Mouse (Mus musculus): ENCODE data around the gene Tex33.

Tex33 gene

GRCm38 (mm10) chr15:78395478-78395962 lies at the start of gene Tex33:
TSS of gene Tex33 (minus strand) at chr15:78395912.
- DNase-seq (ENCODE audit: low spot score): no peak

DNA sequence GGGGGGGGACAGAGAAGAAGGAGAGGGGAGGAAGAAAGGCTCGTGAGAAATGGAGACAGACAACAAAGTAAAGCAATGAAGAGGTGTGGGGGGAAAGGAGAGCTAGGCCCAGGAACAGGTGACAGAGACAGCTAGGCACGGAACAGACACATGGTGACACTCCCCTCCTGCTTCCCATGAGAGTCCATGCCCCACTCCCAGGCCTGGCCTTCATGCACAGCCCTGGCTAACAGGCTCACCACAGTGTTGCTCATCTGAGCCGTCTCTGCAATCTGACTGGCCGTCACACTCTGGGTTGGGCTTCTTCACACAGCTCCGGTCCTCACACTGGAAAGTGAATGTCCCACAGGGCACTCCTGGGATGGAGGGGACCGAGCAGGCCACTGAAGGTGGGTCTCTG lies 48.1 kb upstream of the Tex33 start:
- DNase-seq (ENCODE audit: low spot score): no peak

DNA sequence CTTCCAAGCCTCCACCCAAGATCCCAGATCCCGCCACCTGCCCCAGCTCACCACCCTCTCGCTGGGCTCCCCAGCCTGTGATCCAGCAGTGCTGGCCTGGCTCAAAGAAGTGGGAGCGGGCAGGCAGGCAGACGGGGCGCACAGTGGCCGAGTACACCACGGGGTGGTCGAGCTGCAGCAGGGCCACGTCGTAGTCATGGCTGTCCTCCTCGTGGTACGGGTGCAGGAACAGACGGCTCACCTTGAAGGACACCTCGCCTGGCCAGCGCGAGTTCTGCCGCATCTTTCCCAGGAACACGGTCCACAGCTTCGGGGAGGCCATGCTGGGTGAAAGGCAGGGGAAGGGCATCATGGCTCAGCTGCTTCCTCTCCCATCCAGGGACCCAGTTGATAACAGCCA lies 46.5 kb upstream of the Tex33 start:
- DNase-seq (ENCODE audit: low spot score): no peak

DNA sequence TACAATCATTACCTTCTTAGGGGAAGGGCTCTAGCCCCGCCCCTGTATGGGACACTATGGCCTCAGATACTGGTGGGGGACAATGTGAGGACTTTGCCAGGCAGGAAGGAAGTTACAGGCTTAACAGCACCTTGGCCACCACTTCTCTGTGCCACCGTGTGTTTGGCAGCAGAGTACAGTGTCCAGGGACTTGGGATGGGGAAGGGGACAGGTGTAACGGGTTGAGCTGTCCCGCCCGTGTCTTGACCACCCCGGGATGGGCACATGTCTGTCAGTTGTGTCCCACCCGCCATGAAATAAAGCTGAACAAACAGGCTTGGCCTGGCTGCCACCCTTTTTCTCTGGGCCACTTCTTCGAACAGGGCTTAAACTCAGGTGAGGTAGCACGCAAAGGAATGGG lies 43.3 kb upstream of the Tex33 start:
- no peak for DNase-seq (ENCODE audit: low spot score)

- no peak for DNase-seq (ENCODE audit: low spot score)
These were observed 42.8 kb upstream of the Tex33 start for GRCm38 (mm10) chr15:78438505-78438904.

DNA sequence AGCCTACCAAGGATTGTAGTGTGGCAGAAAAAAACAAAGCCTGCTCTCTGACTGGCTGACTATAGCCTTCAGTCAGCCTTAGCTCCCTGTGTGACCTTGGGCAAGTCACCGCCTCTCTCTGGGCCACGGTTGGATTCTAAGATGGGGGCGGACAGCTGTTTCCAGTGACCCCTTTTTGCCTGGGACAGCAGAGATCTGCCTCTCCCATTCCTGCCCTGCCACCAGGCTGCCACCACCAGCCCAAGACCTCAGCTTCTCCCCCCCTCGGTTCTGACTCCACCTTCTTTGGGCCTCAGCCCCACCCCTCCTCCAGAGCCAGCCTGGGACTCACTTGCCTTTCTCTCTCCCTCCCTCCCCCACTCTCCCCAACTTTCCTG lies 42.3 kb upstream of the Tex33 start:
- no peak for DNase-seq (ENCODE audit: low spot score)

DNA sequence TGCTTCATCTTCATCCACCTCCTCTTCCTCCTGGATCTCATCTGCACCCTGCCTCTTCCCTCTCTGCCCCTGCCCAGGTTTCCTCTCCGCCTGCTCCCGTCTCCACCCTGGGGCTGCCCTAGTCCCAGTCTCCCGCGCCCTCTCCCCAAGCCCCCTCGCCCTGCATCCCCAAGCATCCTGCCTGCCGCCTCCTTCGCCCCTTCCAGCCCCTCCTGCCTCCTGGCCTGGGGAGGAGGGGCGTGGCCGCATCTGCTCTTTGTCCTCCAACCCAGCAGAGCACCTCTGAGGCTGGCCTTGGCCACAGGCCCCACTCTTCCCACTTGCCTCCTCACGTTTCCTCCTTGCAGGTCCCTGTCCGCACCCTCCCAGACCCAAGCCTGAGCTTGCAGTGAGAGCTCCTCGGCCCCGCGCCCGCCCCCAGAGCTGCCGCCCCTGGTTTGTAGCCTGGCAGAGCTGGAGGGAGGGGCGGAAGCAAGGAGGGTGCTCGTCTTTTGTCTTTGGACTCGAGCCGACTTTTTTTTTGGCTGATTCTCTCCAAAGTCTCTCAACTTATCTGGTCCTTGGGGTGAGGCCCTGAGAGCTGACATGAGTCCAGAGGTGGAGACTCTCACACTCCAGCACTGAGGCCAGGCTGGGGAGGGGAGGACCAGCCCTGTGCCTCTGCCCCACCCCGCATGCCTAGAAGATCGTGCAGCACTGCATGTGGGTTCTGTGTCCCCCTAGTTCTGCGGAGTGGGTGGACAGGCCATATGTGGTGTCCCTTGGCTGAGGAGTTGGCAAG lies 41.7 kb upstream of the Tex33 start:
- peak; percentile 43 for DNase-seq (ENCODE audit: low spot score)

DNA sequence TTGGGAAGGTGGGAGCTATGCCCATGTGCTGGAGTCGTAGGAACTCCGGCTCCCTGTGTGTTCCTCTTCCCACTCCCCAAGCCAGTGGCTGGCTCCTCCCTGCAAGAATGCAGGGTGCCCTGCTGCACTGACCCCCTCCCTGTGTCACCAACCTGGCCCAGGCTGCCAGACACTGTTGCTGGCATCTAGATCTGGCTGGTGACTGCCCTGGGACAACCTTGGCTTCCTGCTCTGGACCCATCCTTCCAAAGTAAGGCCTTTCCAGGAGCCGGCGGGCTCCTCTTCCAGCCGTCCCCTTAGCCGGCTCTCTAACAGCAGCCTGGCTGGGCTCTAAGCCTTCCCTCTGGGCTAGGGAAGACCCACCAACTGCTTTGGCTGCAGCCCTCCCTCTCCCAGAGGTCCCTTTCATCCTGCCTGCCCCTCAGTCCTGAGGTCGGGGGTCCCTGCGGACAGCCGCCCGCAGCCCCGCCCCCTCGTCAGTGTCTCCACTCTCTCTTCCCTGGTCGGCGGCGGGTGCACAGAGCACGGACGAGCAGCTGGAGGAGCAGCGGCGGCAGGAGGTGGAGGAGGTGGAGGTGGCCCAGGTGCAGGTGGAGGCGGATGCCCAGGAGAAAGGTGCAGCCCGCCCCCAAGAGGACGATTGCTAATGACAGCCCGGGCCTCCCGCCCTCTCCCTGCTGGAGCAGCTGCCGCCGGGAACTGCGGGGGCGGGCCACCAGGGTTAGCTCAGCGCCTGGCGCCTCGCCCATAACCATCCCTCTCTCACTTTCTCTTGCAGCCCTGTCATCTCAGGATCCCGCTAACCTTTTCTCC lies 40.9 kb upstream of the Tex33 start:
- DNase-seq (ENCODE audit: low spot score): peak; percentile 79

DNA sequence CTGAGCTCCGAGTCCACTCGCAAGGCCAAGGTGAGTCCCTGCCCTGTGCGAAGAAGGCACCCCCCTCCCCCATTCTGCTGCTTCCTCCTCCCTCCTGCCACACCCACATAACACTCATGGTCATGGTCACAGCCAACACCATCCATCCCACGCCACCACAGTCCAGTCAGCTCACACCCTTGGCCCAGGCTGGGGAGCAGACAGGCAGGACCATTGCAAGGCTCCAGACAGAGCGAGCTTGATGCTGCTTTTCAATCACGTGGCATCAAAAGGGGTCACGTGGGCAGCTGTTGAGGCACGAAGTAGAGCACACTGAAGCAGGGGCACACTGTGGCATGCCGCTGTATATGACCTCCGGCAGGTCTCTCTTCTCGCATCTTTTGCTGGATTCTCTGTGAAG lies 40.0 kb upstream of the Tex33 start:
- DNase-seq (ENCODE audit: low spot score): no peak

DNA sequence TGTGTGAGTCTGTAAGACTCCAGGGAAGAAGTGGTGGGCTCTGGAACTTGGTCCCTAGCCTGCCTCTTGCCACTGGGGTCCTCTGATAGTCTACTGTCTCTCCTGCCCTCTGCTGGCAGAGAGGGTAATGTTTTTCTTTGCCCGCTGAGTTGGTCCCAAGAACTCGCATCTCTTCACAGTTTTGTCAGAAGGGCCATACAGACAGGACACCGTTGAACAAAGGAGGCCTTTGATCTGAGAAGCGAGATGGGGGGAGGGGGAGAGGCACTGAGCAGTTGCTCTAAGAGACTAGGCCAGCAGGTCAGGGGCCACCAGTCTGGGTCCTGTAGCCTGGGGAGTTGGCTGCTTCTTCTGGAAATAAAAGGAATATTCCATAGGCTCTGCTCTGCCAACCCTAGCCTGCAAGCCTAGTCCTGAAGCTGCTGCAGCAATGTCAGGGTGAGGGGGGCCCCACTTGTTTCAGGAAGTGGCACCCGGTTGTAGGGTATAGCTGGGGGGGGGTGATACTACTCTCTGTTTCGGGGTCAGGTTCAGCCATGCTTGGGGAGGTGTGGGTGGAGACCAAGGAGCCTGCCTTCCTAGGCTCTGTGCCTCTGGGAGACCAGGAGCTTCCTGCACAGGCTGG lies 39.3 kb upstream of the Tex33 start:
- DNase-seq (ENCODE audit: low spot score): peak; percentile 23

DNA sequence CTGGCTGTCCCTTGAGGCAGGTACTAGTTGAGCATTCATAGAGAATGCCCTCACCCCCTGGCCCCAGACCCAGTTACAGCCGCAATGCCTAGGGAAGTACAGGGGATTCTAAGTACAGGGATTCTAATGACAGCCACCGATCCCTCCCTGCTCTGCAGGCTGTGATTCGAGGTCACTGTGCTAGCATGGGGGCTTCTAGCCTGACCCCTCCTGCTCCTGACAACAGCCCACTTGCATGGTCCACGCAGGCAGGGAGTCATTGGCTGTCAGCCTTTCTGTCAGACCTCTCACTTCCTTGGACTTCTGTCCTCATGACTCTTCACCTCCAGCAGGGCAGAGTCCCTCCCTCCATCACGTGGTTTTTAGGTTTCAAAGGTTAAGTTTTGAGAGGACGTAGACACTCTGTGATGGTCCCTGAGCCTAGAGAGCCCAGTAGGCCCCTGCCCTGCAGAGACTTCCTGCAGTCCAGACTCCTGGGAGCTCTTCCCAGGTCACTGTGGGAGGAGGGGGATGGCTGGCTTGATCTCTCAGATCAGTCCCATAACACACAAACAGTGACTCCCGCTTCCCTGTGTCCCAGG lies 35.9 kb upstream of the Tex33 start:
- DNase-seq (ENCODE audit: low spot score): no peak

GRCm38 (mm10) chr15:78430874-78431273 lies 35.2 kb upstream of the Tex33 start:
- DNase-seq (ENCODE audit: low spot score): no peak

DNA sequence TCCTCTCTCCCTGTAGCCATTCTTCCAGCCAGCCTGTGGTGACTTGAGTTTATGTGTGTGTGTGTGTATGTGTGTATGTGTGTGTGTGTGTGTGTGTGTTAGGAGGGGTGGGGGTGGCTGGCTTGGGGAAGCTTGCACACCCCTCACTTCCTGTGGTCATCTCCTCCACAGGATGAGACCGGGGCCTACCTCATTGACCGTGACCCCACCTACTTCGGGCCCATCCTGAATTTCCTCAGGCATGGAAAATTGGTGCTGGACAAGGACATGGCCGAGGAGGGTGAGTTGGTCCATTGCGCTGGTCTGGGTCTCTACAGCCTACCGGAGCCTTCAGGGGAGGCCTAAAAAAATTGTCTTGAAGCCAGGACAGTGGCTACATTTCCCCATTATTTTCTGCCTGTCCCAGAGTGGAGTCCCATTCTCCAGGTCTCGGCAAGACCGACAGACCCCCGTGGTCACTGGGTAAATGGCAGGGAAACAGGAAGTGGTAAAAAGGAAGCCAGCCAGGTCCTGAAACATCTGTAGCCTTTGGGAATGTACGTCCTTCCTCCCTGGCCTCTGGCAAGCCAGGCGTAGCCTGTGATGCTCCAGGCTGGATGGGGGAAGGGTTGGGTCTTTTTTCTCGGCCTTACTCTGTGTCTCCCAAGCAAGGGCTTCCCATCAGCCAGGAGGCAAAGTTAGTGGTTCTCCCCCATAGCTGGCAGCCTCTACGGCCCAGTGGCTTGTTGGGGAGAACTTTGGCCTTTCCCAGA lies 34.3 kb upstream of the Tex33 start:
- DNase-seq (ENCODE audit: low spot score): no peak

GRCm38 (mm10) chr15:78429139-78429459 lies 33.4 kb upstream of the Tex33 start:
- peak; percentile 44 for DNase-seq (ENCODE audit: low spot score)

DNA sequence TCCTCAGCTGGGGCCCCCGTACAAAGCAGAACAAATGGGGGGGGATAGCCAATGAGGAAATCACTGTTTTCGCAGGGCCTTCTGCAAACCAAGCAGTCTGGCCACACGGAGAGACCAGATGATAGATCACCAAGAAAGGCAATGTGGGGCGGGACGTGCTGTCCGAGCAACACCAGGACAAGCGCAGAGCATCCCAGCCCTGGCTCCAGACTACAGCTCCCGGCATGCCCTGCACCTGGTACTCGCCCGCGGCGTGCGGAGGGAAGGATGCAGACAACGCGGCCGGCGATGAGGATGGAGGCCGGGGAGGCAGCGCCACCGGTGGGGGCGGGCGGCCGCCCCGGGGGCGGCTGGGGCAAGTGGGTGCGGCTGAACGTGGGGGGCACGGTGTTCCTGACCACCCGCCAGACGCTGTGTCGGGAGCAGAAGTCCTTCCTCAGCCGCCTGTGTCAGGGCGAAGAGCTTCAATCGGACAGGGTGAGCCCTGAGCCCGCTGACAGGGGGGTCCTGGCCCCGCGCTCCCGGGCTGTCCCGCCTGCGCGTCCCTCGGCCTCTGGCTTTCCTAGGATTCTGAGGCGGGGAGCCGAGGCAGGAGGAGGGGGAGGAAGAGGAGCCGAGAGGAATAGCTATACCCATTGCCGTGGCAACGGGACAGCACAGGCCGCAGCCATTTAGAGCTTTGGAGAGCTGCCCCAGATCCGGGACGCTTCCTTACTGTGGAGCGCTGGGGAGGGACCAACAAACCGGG lies 32.9 kb upstream of the Tex33 start, which contains the start of gene Kctd17:
TSS of gene Kctd17 (plus strand) at position 174 of the 748 bp plus-strand sequence.
- DNase-seq (ENCODE audit: low spot score): peak; percentile 45

DNA sequence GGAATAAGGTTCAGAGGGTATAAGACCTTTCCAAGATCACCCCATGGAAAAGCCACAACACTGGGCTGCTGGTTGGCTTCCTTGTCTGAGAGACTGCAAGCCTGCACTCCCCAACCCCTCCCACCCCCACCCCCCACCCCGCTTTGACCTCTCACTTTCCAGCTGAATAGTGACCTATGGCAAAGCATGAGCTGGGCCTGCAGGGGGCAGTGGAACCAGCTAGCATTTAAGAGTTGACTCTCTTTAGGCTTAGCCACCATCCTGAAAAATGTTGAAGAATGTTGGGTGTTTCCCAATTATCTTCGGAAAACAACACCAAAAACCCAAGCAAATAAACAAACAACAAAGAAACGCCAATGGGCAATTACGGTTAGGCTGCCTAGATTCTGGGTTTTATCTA lies 29.5 kb upstream of the Tex33 start:
- no peak for DNase-seq (ENCODE audit: low spot score)

- DNase-seq (ENCODE audit: low spot score): peak; percentile 71
These were observed 28.8 kb upstream of the Tex33 start for GRCm38 (mm10) chr15:78424507-78424906.

DNA sequence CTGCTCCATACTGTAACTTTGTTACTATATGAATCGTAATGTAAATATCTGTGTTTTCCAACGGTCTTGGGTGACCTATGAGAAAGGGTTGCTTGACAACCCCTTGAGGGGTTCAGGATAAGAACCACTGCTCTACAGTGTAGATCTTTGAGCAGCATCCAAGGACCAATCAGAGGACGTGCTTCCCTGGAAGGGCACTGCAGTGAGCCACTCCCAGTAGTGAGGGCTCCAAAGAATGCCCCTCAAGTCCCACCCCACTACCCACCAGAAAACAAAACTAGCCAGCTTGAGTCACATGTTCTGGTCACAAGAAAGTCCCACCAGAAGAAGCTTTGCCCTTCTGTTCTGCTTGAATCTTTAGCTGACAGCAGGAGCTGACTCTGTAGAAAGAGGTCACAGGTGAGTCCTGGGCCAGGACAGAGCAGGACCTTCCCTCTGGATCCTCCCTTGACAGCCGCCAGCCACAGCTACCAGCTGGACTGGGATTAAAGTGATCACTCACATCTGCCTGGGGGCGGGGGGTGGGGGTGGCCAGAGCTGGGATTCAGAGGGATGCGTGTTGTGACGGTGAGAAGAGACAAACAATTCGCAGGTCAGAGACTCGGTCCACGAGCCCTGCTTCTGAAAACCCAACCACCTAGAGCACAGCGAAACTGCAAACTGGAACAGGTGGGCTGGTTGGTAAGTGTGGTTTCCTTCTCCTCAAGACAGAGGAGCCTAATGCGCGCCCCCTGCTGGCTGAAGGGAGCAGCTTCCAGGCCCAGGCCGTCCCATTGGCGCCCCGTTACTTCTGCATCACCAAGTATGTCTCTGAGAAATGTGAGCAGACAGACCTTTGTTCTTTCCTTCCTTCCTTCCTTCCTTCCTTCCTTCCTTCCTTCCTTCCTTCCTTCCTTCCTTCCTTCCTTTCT lies 26.6 kb upstream of the Tex33 start:
- DNase-seq (ENCODE audit: low spot score): peak; percentile 82

DNA sequence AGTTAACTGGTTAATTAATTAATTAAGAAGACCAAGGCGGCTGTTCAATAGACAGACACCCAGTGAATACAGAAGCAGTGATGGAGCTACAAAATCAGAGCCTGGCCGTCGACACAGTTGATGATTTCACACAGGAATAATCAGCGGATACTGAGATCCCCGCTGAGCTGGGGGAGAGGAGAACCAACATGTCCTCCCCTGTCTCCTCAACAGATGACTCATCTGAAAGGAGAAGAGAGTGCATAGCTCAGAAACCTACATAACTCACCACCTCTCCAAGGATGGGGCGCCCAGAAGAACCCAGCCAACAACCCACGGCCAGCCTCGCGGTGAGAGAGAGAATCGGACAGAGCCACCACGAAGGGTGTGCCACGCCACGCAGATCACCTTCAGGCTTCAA lies 24.7 kb upstream of the Tex33 start:
- DNase-seq (ENCODE audit: low spot score): no peak

DNA sequence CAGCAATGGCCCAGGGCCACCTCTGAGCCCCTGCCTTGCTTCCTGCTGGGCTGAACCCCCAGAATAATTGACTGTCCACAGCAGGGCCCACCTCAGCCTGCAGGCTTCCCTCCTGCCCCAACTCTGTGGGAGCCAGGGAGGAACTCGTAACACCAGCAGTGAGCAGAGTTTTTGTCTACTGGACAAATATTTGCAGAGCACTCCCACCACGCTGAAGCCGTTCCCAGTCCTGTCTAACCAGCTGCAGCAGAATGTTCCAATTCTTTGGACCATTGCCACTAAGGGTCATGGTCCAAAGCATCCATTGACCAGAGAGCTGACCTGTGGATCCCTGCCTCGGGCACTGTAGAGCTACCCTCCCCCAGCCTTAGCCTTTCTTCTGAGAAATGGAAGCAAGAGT lies 21.2 kb upstream of the Tex33 start:
- peak; percentile 74 for DNase-seq (ENCODE audit: low spot score)
